Mouse (Mus musculus) cerebellum, adult 2 months (tissue): ENCODE results near the gene Pex14.

ENCODE experiments used
- CTCF ChIP-seq: fragments of 200-500 bp; IDR thresholded peaks from 2 replicates; pipeline ENCODE4 v1.5.1; 2011; ENCODE audit warnings: low read depth, mild to moderate bottlenecking, control low read depth, low read length, moderate library complexity, borderline replicate concordance; ENCODE audit not compliant: insufficient read depth
- POLR2A ChIP-seq: fragments of 200-500 bp; IDR thresholded peaks from 2 replicates; pipeline ENCODE4 v1.6.1; 2011; ENCODE audit warnings: low read length, control low read depth, borderline replicate concordance; ENCODE audit not compliant: insufficient read depth

DNA sequence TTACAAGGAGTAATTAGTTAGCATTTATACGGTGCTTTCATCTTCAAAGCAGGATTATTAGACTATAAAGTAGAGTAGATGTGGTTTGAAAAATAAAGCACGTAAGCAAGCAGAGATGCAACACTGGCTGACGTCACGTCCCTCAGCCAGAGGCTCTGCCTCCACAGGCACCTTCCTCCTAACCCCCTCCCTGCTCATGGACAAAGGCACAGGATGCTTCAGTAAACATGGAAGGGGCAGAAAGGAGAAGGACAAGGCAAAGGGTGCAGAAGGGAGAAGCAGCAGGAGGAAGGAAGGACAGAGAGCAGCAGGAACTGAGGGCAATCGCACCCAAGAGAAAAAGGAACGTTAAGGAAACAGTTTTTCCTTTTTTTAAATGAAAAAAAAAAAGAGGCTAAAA, 43.8 kb downstream of the Pex14 start:
- TF ChIP-seq POLR2A, result no peak
- TF ChIP-seq CTCF, result no peak
